Mouse (Mus musculus) layer of hippocampus, adult 2 months (tissue): ENCODE measurements around the gene Lzts2. TPM values are rescaled to one million over a fixed set of nuclear protein-coding genes. Genes with fewer than 3 reads are reported as not detected.
A peak's percentile ranks its signal among the peaks of the same experiment; 100 is the strongest.

Experiments used
- DNase-seq, 2 experiments: peaks; one replicate each; pipeline ENCODE4 v3.0.0; 2022; ENCODE audit warnings: low spot score in 2 of 2
- H3K27ac ChIP-seq: fragments of 200-600 bp; 2 replicates; pipeline ENCODE4 v1.8.1; 2022
- H3K4me3 ChIP-seq: fragments of 200-600 bp; 2 replicates; pipeline ENCODE4 v1.8.1; 2022; ENCODE audit warnings: mild to moderate bottlenecking
- CTCF ChIP-seq: fragments of 200-600 bp; conservative IDR thresholded peaks from 2 replicates; pipeline ENCODE4 v1.8.1; 2022; ENCODE audit warnings: antibody characterized with exemption, mild to moderate bottlenecking, moderate library complexity
- total RNA-seq, 2 experiments: library from RNA; stranded (reverse); gene quantifications; 2 replicates each; pipeline ENCODE4 v1.2.3; 2021

Lzts2 gene
- total RNA-seq, 2 experiments from 2014 or later, result 28.5 to 30.1 TPM

GRCm38 (mm10) chr19:45007425-45008191, 6.6 kb upstream of the Lzts2 start:
- no peak for TF ChIP-seq CTCF
- H3K4me3 ChIP-seq, result peak overlapping the region; percentile 97; the same call in 1 of the 2 replicates

GRCm38 (mm10) chr19:45010646-45011045, 3.6 kb upstream of the Lzts2 start:
- Histone ChIP-seq H3K4me3 (no peak overlapping the region), H3K27ac (no peak overlapping the region)
- DNase-seq, result no peak
- TF ChIP-seq CTCF, result no peak

More at GRCm38 (mm10) chr19:45007425-45008191, 6.6 kb upstream of the Lzts2 start:
- no peak for DNase-seq
- no peak overlapping the region; the same call in 1 of the 2 replicates for H3K27ac ChIP-seq

- no peak overlapping the region for H3K4me3 ChIP-seq
- no peak for TF ChIP-seq CTCF
- peak overlapping the region; percentile 41; the same call in 1 of the 2 replicates for H3K27ac ChIP-seq
- DNase-seq, result no peak
Observed at GRCm38 (mm10) chr19:45012219-45012618, 2.0 kb upstream of the Lzts2 start.

- Histone ChIP-seq H3K27ac (peak overlapping the region; percentile 41; the same call in 1 of the 2 replicates), H3K4me3 (no peak overlapping the region)
- DNase-seq, result no peak
- TF ChIP-seq CTCF, result peak; percentile 81
Observed at GRCm38 (mm10) chr19:45012636-45013035, 1.6 kb upstream of the Lzts2 start.

- TF ChIP-seq CTCF, result no peak
- no peak overlapping the region for H3K4me3 ChIP-seq
- DNase-seq, result no peak
- H3K27ac ChIP-seq, result no peak overlapping the region; the same call in 1 of the 2 replicates
Observed at GRCm38 (mm10) chr19:45013581-45014225, 511 bp upstream of the Lzts2 start.

GRCm38 (mm10) chr19:45014981-45015402, 778 bp downstream of the Lzts2 start:
- peak overlapping the region; percentile 83 for H3K27ac ChIP-seq
- peak overlapping the region; percentile 59 for H3K4me3 ChIP-seq
- DNase-seq, result no peak
- 0 out of 2 replicates have a peak, but pooled peaks have one; percentile 2 for TF ChIP-seq CTCF

- Histone ChIP-seq H3K4me3 (peak overlapping the region; percentile 59), H3K27ac (peak overlapping the region; percentile 91)
- no peak for TF ChIP-seq CTCF
- DNase-seq, result no peak
Observed at GRCm38 (mm10) chr19:45015518-45016281, 1.5 kb downstream of the Lzts2 start.

- no peak for TF ChIP-seq CTCF
- peak in 1 of 2 experiments; percentile 59 for DNase-seq
- Histone ChIP-seq H3K4me3 (peak overlapping the region; percentile 62), H3K27ac (peak overlapping the region; percentile 91)
Observed at GRCm38 (mm10) chr19:45016341-45017215, 2.4 kb downstream of the Lzts2 start.

- peak; percentile 74 for TF ChIP-seq CTCF
- Histone ChIP-seq H3K27ac (peak overlapping the region; percentile 91), H3K4me3 (peak overlapping the region; percentile 62)
- peak; percentile 69 to 70 for DNase-seq
Observed at GRCm38 (mm10) chr19:45017216-45017771, 3.1 kb downstream of the Lzts2 start.

GRCm38 (mm10) chr19:45017909-45018308, 3.7 kb downstream of the Lzts2 start:
- Histone ChIP-seq H3K27ac (peak overlapping the region; percentile 93), H3K4me3 (peak overlapping the region; percentile 66)
- TF ChIP-seq CTCF, result no peak
- DNase-seq, result peak; percentile 71 to 74

GRCm38 (mm10) chr19:45018351-45018831, 4.2 kb downstream of the Lzts2 start:
- Histone ChIP-seq H3K27ac (peak overlapping the region; percentile 93), H3K4me3 (peak overlapping the region; percentile 66)
- DNase-seq, result no peak
- no peak for TF ChIP-seq CTCF
